Mouse (Mus musculus): ENCODE measurements at regions not wholly inside any gene's neighbourhood (a gene's known extent, or its start where the extent isn't known, plus 50 kb on each side); places are given as distances from the start of the nearest gene placed in this dataset.

GRCm38 (mm10) chr13:53865323-53865722 lies 190.2 kb downstream of the Drd1 start:
- no peak for TF ChIP-seq CTCF (IDR thresholded peaks at IDR 0.05; ENCODE audit: extremely low read depth, insufficient read depth, insufficient read length, insufficient replicate concordance)
- TF ChIP-seq POLR2A (IDR thresholded peaks at IDR 0.05; ENCODE audit: low read depth, low read length): no peak

Data from spleen, adult 2 months (tissue).